Mouse (Mus musculus) megakaryocyte, embryonic 14.5 days (primary cell): ENCODE measurements around the gene Kiss1.

ENCODE experiments used
- FLI1 ChIP-seq: IDR thresholded peaks from 2 replicates; pipeline ENCODE4 v1.6.1; 2012; ENCODE audit warnings: low read length, inconsistent platforms, mixed read lengths
- GATA1 ChIP-seq: IDR thresholded peaks from 3 replicates; pipeline ENCODE4 v1.6.1; 2012; ENCODE audit warnings: mixed read lengths, low read length, inconsistent platforms, borderline replicate concordance

- no peak for TF ChIP-seq GATA1
- TF ChIP-seq FLI1 = no peak
Observed at GRCm38 (mm10) chr1:133368644-133369043, 47.0 kb downstream of the Kiss1 start.
